Mouse (Mus musculus) layer of hippocampus, adult 2 months (tissue): ENCODE results near the gene Nosip. TPM values are rescaled to one million over a fixed set of nuclear protein-coding genes. Genes with fewer than 3 reads are reported as not detected.
A peak's percentile ranks its signal among the peaks of the same experiment; 100 is the strongest.

Source experiments
- DNase-seq, 2 experiments: peaks; one replicate each; pipeline ENCODE4 v3.0.0; 2022; ENCODE audit warnings: low spot score in 2 of 2
- H3K27ac ChIP-seq: fragments of 200-600 bp; 2 replicates; pipeline ENCODE4 v1.8.1; 2022
- H3K4me3 ChIP-seq: fragments of 200-600 bp; 2 replicates; pipeline ENCODE4 v1.8.1; 2022; ENCODE audit warnings: mild to moderate bottlenecking
- CTCF ChIP-seq: fragments of 200-600 bp; conservative IDR thresholded peaks from 2 replicates; pipeline ENCODE4 v1.8.1; 2022; ENCODE audit warnings: antibody characterized with exemption, mild to moderate bottlenecking, moderate library complexity
- total RNA-seq, 2 experiments: library from RNA; stranded (reverse); gene quantifications; 2 replicates each; pipeline ENCODE4 v1.2.3; 2021

The Nosip gene
- total RNA-seq, 2 experiments from 2014 or later, result 54.2 to 57.7 TPM

GRCm38 (mm10) chr7:45024281-45025248 lies 37.7 kb upstream of the Nosip start:
- no peak for DNase-seq
- TF ChIP-seq CTCF, result no peak
- Histone ChIP-seq H3K27ac (peak overlapping the region; percentile 73), H3K4me3 (no peak overlapping the region)

GRCm38 (mm10) chr7:45025601-45026220 lies 36.5 kb upstream of the Nosip start:
- H3K27ac ChIP-seq, result peak overlapping the region; percentile 73
- H3K4me3 ChIP-seq, result no peak overlapping the region
- no peak for DNase-seq
- TF ChIP-seq CTCF, result no peak

- no peak for DNase-seq
- H3K4me3 ChIP-seq, result no peak overlapping the region
- H3K27ac ChIP-seq, result peak overlapping the region; percentile 73
- no peak for TF ChIP-seq CTCF
These were observed 36.0 kb upstream of the Nosip start for GRCm38 (mm10) chr7:45026256-45026655.

GRCm38 (mm10) chr7:45027761-45028160 lies 34.5 kb upstream of the Nosip start:
- Histone ChIP-seq H3K27ac (no peak overlapping the region), H3K4me3 (no peak overlapping the region)
- TF ChIP-seq CTCF, result no peak
- DNase-seq, result no peak

- TF ChIP-seq CTCF, result no peak
- no peak for DNase-seq
These were observed 33.9 kb upstream of the Nosip start for GRCm38 (mm10) chr7:45028351-45028750.

GRCm38 (mm10) chr7:45029995-45030394 lies 32.2 kb upstream of the Nosip start:
- Histone ChIP-seq H3K4me3 (no peak overlapping the region), H3K27ac (no peak overlapping the region)
- DNase-seq, result no peak
- no peak for TF ChIP-seq CTCF

More at GRCm38 (mm10) chr7:45028351-45028750, 33.9 kb upstream of the Nosip start:
- Histone ChIP-seq H3K27ac (no peak overlapping the region), H3K4me3 (no peak overlapping the region)

- H3K27ac ChIP-seq, result no peak overlapping the region
- no peak for DNase-seq
- no peak for TF ChIP-seq CTCF
- no peak overlapping the region for H3K4me3 ChIP-seq
These were observed 31.4 kb upstream of the Nosip start for GRCm38 (mm10) chr7:45030857-45031256.

GRCm38 (mm10) chr7:45033722-45034359 lies 28.4 kb upstream of the Nosip start:
- no peak for DNase-seq
- no peak for TF ChIP-seq CTCF
- H3K27ac ChIP-seq, result no peak overlapping the region

GRCm38 (mm10) chr7:45035631-45036030 lies 26.6 kb upstream of the Nosip start:
- Histone ChIP-seq H3K27ac (no peak overlapping the region), H3K4me3 (no peak overlapping the region)
- no peak for TF ChIP-seq CTCF
- no peak for DNase-seq

More at GRCm38 (mm10) chr7:45033722-45034359, 28.4 kb upstream of the Nosip start:
- H3K4me3 ChIP-seq, result no peak overlapping the region

- DNase-seq, result no peak
- Histone ChIP-seq H3K27ac (no peak overlapping the region), H3K4me3 (no peak overlapping the region)
- no peak; the same call in 1 of the 2 replicates for TF ChIP-seq CTCF
These were observed 25.5 kb upstream of the Nosip start for GRCm38 (mm10) chr7:45036702-45037101.

GRCm38 (mm10) chr7:45037720-45038361 lies 24.4 kb upstream of the Nosip start:
- no peak for DNase-seq
- Histone ChIP-seq H3K4me3 (no peak overlapping the region), H3K27ac (no peak overlapping the region)
- peak; percentile 88 for TF ChIP-seq CTCF

GRCm38 (mm10) chr7:45038411-45038810 lies 23.8 kb upstream of the Nosip start:
- DNase-seq, result no peak
- Histone ChIP-seq H3K4me3 (no peak overlapping the region), H3K27ac (no peak overlapping the region)
- TF ChIP-seq CTCF, result no peak
